Mouse (Mus musculus) spleen, adult 2 months (tissue): ENCODE data around the gene Zfp362. TPM values are rescaled to one million over a fixed set of nuclear protein-coding genes. Genes with fewer than 3 reads are reported as not detected.

Source experiments
- DNase-seq, 2 experiments: peaks; one replicate each; pipeline versions ENCODE4 v3.0.0 to v3.0.0-alpha.2; 2012 to 2021; ENCODE audit warnings: low spot score in 2 of 2, low read depth in 1 of 2
- H3K27ac ChIP-seq: fragments of 200-500 bp; 2 replicates; pipeline ENCODE4 v1.5.1; 2012; ENCODE audit warnings: low read length, inconsistent platforms; ENCODE audit not compliant: insufficient read depth
- H3K27me3 ChIP-seq: fragments of 200-500 bp; 2 replicates; pipeline ENCODE4 v1.6.1; 2012; ENCODE audit warnings: mild to moderate bottlenecking, moderate library complexity, low read length, inconsistent platforms; ENCODE audit not compliant: control insufficient read depth, insufficient read depth
- H3K36me3 ChIP-seq: fragments of 200-500 bp; 2 replicates; pipeline ENCODE4 v1.6.1; 2012; ENCODE audit warnings: mild to moderate bottlenecking, low read length, inconsistent platforms; ENCODE audit not compliant: control insufficient read depth, insufficient read depth
- H3K4me1 ChIP-seq: fragments of 200-500 bp; 2 replicates; pipeline ENCODE4 v1.6.1; 2011; ENCODE audit warnings: inconsistent platforms; ENCODE audit not compliant: control insufficient read depth, insufficient read depth, insufficient read length
- H3K4me3 ChIP-seq: fragments of 200-500 bp; 2 replicates; pipeline ENCODE4 v1.5.1; 2011; ENCODE audit warnings: mild to moderate bottlenecking, inconsistent platforms; ENCODE audit not compliant: insufficient read depth, insufficient read length; ENCODE audit errors: extremely low read depth
- CTCF ChIP-seq: fragments of 200-500 bp; IDR thresholded peaks from 2 replicates; pipeline ENCODE4 v1.5.1; 2011; ENCODE audit warnings: mild to moderate bottlenecking, inconsistent platforms; ENCODE audit not compliant: insufficient read depth, insufficient read length, insufficient replicate concordance; ENCODE audit errors: extremely low read depth
- POLR2A ChIP-seq: fragments of 200-500 bp; IDR thresholded peaks from 2 replicates; pipeline ENCODE4 v1.6.1; 2011; ENCODE audit warnings: low read depth, low read length, inconsistent platforms
- WGBS: fragments of 180-500 bp; shearing (Covaris S2); methylation state at CpG from one replicate; pipeline ENCODE4 v1.1.7; 2018; 5-methylcytosine and 5-hydroxymethylcytosine counted together
- polyA plus RNA-seq: library from polyadenylated mRNA; depleted of rRNA; stranded (reverse); fragments of >200 nt; gene quantifications from 2 replicates; pipeline ENCODE4 v1.2.3, GENCODE M21; 2012

Gene Zfp362
- polyA plus RNA-seq, 1 experiment, result 52.7 TPM

GRCm38 (mm10) chr4:128760029-128760428 is 45.8 kb downstream of the Zfp362 start:
- no peak for DNase-seq
- H3K27ac ChIP-seq, result no peak overlapping the region
- no peaks in the 10 kb centered on the region for H3K27me3 ChIP-seq
- H3K4me3 ChIP-seq, result no peak overlapping the region
- WGBS, result 78% methylated on average over 6 of the region's 6 CpGs
- no peaks in the 10 kb centered on the region for H3K4me1 ChIP-seq
- no peaks in the 10 kb centered on the region for H3K36me3 ChIP-seq
- TF ChIP-seq POLR2A (no peak), CTCF (no peak)

- TF ChIP-seq CTCF (no peak), POLR2A (no peak)
- no peak overlapping the region for H3K4me3 ChIP-seq
- H3K27ac ChIP-seq, result no peak overlapping the region
- DNase-seq, result no peak
- no peaks in the 10 kb centered on the region for H3K4me1 ChIP-seq
- WGBS, result 90% methylated on average over 5 of the region's 5 CpGs
- H3K27me3 ChIP-seq, result no peaks in the 10 kb centered on the region
- H3K36me3 ChIP-seq, result no peaks in the 10 kb centered on the region
Observed at GRCm38 (mm10) chr4:128759214-128759613, 46.6 kb downstream of the Zfp362 start.

- TF ChIP-seq CTCF (no peak), POLR2A (no peak)
- 75% methylated on average over 7 of the region's 7 CpGs for WGBS
Observed at GRCm38 (mm10) chr4:128755900-128756299, 49.9 kb downstream of the Zfp362 start.

GRCm38 (mm10) chr4:128755064-128755463 is 50.8 kb downstream of the Zfp362 start, which contains the start of gene A3galt2:
Gene A3galt2, plus strand, starts transcription at chr4:128755364.
- 69% methylated on average over 3 of the region's 3 CpGs for WGBS
- Histone ChIP-seq H3K4me3 (no peak within 1 kb of the TSS), H3K36me3 (peaks cover 28% of the 10 kb centered on the region), H3K27ac (no peak within 1 kb of the TSS), H3K27me3 (no peaks in the 10 kb centered on the region), H3K4me1 (no peaks in the 10 kb centered on the region)
- no peak for DNase-seq
- no peak for TF ChIP-seq CTCF
- TF ChIP-seq POLR2A, result no peak

More at GRCm38 (mm10) chr4:128755900-128756299, 49.9 kb downstream of the Zfp362 start:
- peaks cover 24% of the 10 kb centered on the region for H3K36me3 ChIP-seq
- no peak for DNase-seq
- no peak overlapping the region for H3K4me3 ChIP-seq
- H3K4me1 ChIP-seq, result no peaks in the 10 kb centered on the region
- H3K27ac ChIP-seq, result no peak overlapping the region
- H3K27me3 ChIP-seq, result no peaks in the 10 kb centered on the region

- Histone ChIP-seq H3K27ac (no peak overlapping the region), H3K36me3 (peaks cover 41% of the 10 kb centered on the region), H3K4me1 (no peaks in the 10 kb centered on the region), H3K27me3 (no peaks in the 10 kb centered on the region), H3K4me3 (no peak overlapping the region)
- TF ChIP-seq POLR2A, result no peak
- no peak for TF ChIP-seq CTCF
- WGBS, result 96% methylated on average over 7 of the region's 7 CpGs
- no peak for DNase-seq
Observed at GRCm38 (mm10) chr4:128753571-128753970, 52.3 kb downstream of the Zfp362 start.

- no peaks in the 10 kb centered on the region for H3K27me3 ChIP-seq
- DNase-seq, result no peak
- H3K4me1 ChIP-seq, result no peaks in the 10 kb centered on the region
- H3K27ac ChIP-seq, result no peak overlapping the region
- peaks cover 54% of the 10 kb centered on the region for H3K36me3 ChIP-seq
- no peak for TF ChIP-seq CTCF
- TF ChIP-seq POLR2A, result no peak
- no peak overlapping the region for H3K4me3 ChIP-seq
- 93% methylated on average over 13 of the region's 13 CpGs for WGBS
Observed at GRCm38 (mm10) chr4:128752031-128752757, 53.7 kb downstream of the Zfp362 start.

- no peak for TF ChIP-seq CTCF
- no peak for TF ChIP-seq POLR2A
- Histone ChIP-seq H3K27me3 (no peaks in the 10 kb centered on the region), H3K4me3 (no peak overlapping the region), H3K36me3 (peaks cover 65% of the 10 kb centered on the region), H3K4me1 (no peaks in the 10 kb centered on the region), H3K27ac (no peak overlapping the region)
- no peak for DNase-seq
- 86% methylated on average over 5 of the region's 5 CpGs for WGBS
Observed at GRCm38 (mm10) chr4:128751006-128751405, 54.8 kb downstream of the Zfp362 start.
